Comparison of ENCODE assay signal across 8 mouse cellular contexts in the genomic region with DNA sequence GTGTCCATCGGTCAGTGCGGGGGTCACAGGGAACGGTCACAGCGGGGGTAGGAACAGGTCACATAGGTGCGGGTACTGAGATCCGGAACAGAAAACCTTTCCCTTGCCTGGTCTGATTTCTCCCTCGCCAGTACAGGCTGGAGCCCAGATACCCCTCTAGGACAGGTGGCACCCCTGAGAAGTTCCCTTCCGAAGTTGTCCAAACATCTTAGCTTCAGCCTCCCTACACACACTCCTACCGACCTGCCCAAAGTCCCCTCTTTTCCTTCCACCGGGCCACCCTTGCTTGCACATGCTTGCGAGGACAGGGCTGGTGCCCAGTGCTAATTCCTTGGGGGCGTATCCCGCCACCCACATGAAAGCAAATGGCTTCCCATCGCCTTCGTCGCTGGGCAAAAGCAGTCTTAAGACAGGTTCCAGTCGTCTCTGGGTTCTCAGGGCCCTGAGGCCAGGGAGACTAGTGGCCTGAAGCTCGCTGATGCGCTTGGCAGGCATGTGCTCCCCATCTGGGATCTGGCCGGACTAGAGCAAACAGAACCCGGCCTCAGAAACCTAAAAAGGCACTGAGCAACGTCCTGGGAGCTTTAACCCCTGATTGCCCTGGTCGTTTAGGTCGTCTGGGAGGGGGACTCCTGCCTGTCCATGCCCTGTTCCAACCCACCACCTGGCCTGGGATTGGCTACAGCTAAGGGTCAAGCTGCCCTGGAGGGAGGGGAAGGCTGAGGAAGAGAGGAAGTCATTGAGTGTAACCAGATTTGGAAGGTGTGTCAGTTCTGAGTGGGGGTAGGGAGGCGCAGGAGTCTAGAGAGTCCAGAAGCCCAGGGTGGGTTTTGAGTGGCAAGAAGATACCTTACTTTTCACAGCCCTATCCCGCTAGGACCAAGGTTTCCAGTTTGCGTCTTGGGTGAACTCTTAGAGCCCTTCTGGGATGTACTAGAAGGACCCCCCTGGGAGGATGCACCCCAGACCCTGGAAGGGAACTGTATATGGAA. TPM values are rescaled to one million over a fixed set of nuclear protein-coding genes. Genes with fewer than 3 reads are reported as not detected.
DNase-seq lines count a peak whose midpoint lies in the region; ATAC-seq and TF ChIP-seq lines count a peak whose summit lies in the region.

No protein-coding gene starts in this region.

- ATAC-seq in embryonic facial prominence, embryonic 11.5 days (replicated peaks; ENCODE audit: insufficient number of reproducible peaks, low FRiP score, low TSS enrichment, low read depth) = no peak
- ATAC-seq in heart, embryonic 12.5 days (ENCODE audit: insufficient number of reproducible peaks, low FRiP score) = peak; percentile 22; the same call in 1 of the 2 replicates
- ATAC-seq in liver, embryonic 11.5 days (replicated peaks; ENCODE audit: low FRiP score) = no peak; the same call in 1 of the 2 replicates

- WGBS in embryonic facial prominence, embryonic 11.5 days = 3% methylated on average over 27 of the region's 27 CpGs
- WGBS in heart, embryonic 12.5 days = 2% methylated on average over 27 of the region's 27 CpGs
- 3% methylated on average over 27 of the region's 27 CpGs for WGBS in liver, embryonic 11.5 days

- peak overlapping the region; percentile 60 for H3K9ac ChIP-seq in embryonic facial prominence, embryonic 11.5 days (replicated peaks; ENCODE audit: low read length)
- peak overlapping the region; percentile 91 for H3K9ac ChIP-seq in heart, embryonic 12.5 days
- peak overlapping the region; percentile 21; the same call in 1 of the 2 replicates for H3K9ac ChIP-seq in liver, embryonic 11.5 days (ENCODE audit: low read depth, low read length)

- peaks cover 17% of the 10 kb centered on the region for H3K27me3 ChIP-seq in embryonic facial prominence, embryonic 11.5 days (ENCODE audit: control insufficient read depth, insufficient read depth, low read length)
- H3K27me3 ChIP-seq in heart, embryonic 12.5 days (replicated peaks) = no peaks in the 10 kb centered on the region
- peaks cover 55% of the 10 kb centered on the region for H3K27me3 ChIP-seq in liver, embryonic 11.5 days (replicated peaks; ENCODE audit: control insufficient read depth, insufficient read depth, low read length)

- peak overlapping the region; percentile 39; the same call in 1 of the 2 replicates for H3K4me3 ChIP-seq in layer of hippocampus, adult 2 months
- H3K4me3 ChIP-seq in embryonic facial prominence, embryonic 11.5 days (ENCODE audit: low read depth, low read length) = peak overlapping the region; percentile 52
- peak overlapping the region; percentile 66 for H3K4me3 ChIP-seq in heart, embryonic 12.5 days
- peak overlapping the region; percentile 51 for H3K4me3 ChIP-seq in liver, embryonic 11.5 days (ENCODE audit: low read depth, low read length)

- H3K27ac ChIP-seq in layer of hippocampus, adult 2 months = no peak overlapping the region
- H3K27ac ChIP-seq in embryonic facial prominence, embryonic 11.5 days (replicated peaks; ENCODE audit: low read depth, low read length) = no peak overlapping the region
- peak overlapping the region; percentile 97 for H3K27ac ChIP-seq in heart, embryonic 12.5 days (ENCODE audit: poor library complexity, severe bottlenecking)
- peak overlapping the region; percentile 23; the same call in 1 of the 2 replicates for H3K27ac ChIP-seq in liver, embryonic 11.5 days (ENCODE audit: low read depth, low read length)

- H3K4me1 ChIP-seq in embryonic facial prominence, embryonic 11.5 days (ENCODE audit: control insufficient read depth, insufficient read depth, low read length) = peaks cover 18% of the 10 kb centered on the region
- peaks cover 58% of the 10 kb centered on the region for H3K4me1 ChIP-seq in heart, embryonic 12.5 days (replicated peaks)
- peaks cover 13% of the 10 kb centered on the region for H3K4me1 ChIP-seq in liver, embryonic 11.5 days (replicated peaks; ENCODE audit: control insufficient read depth, insufficient read depth, low read length)

- no peaks in the 10 kb centered on the region for H3K36me3 ChIP-seq in embryonic facial prominence, embryonic 11.5 days (replicated peaks; ENCODE audit: control insufficient read depth, insufficient read depth, low read depth, low read length)
- H3K36me3 ChIP-seq in heart, embryonic 12.5 days = peaks cover 14% of the 10 kb centered on the region
- H3K36me3 ChIP-seq in liver, embryonic 11.5 days (ENCODE audit: control insufficient read depth, insufficient read depth, low read length) = peaks cover 2% of the 10 kb centered on the region; the same call in 1 of the 2 replicates

- H3K4me2 ChIP-seq in embryonic facial prominence, embryonic 11.5 days (ENCODE audit: low read depth, low read length) = peak overlapping the region; percentile 89
- peak overlapping the region; percentile 86 for H3K4me2 ChIP-seq in heart, embryonic 12.5 days
- peak overlapping the region; percentile 70 for H3K4me2 ChIP-seq in liver, embryonic 11.5 days

- no peak for TF ChIP-seq CTCF in layer of hippocampus, adult 2 months (conservative IDR thresholded peaks at IDR 0.05)

- DNase-seq in layer of hippocampus, adult 2 months (ENCODE audit: low spot score in 2 of 2) = no peak
- no peak for DNase-seq in layer of hippocampus, adult 18-20 months (ENCODE audit: low spot score in 2 of 2)
- peak; percentile 44 for DNase-seq in embryonic facial prominence, embryonic 11.5 days (ENCODE audit: low spot score)
- peak; percentile 50 for DNase-seq in liver, embryonic 11.5 days (ENCODE audit: low spot score)
- peak; percentile 33 for DNase-seq in ovary, postnatal 36 days (ENCODE audit: low spot score)
- DNase-seq in adrenal gland, postnatal 4 days (ENCODE audit: low spot score in 2 of 2) = no peak
- no peak for DNase-seq in spleen, postnatal 14 days (ENCODE audit: low spot score in 2 of 2)

- H3K9me3 ChIP-seq in embryonic facial prominence, embryonic 11.5 days (replicated peaks; ENCODE audit: control insufficient read depth, low read length) = no peaks in the 10 kb centered on the region
- H3K9me3 ChIP-seq in heart, embryonic 12.5 days (replicated peaks) = no peaks in the 10 kb centered on the region
- no peaks in the 10 kb centered on the region for H3K9me3 ChIP-seq in liver, embryonic 11.5 days (ENCODE audit: control insufficient read depth, low read length)

RNA-seq across cellular contexts. Expression of gene Flnc, which starts 1.0 kb away (rescaled TPM):
- 1 to 10 TPM; 1.2 to 1.4 TPM for total RNA-seq in layer of hippocampus, adult 2 months (2021)
- 1 to 10 TPM; 1.5 to 1.6 TPM for total RNA-seq in layer of hippocampus, adult 18-20 months (2021)
- polyA plus RNA-seq in embryonic facial prominence, embryonic 11.5 days (2014; fragmentation: Nextera tagmentation; extraction: Ambion mirVana) = 2.2 and 3.2 TPM in 2 replicates
- polyA plus RNA-seq in heart, embryonic 12.5 days (2016; fragmentation: Nextera tagmentation; extraction: Ambion mirVana) = 90.7 and 98.1 TPM in 2 replicates
- polyA plus RNA-seq in liver, embryonic 11.5 days (2014; fragmentation: Nextera tagmentation; extraction: Ambion mirVana) = 4.7 and 6.2 TPM in 2 replicates
- 10 to 100 TPM; 16.5 to 28.3 TPM for total RNA-seq in adrenal gland, postnatal 4 days (2021)

RNA-seq across cellular contexts. Expression of gene Atp6v1f, which starts 33.4 kb away (rescaled TPM):
- total RNA-seq in layer of hippocampus, adult 2 months (2021) = 100 to 1,000 TPM; 245 to 247 TPM
- 100 to 1,000 TPM; 250 to 276 TPM for total RNA-seq in layer of hippocampus, adult 18-20 months (2021)
- 196 and 207 TPM in 2 replicates for polyA plus RNA-seq in embryonic facial prominence, embryonic 11.5 days (2014; fragmentation: Nextera tagmentation; extraction: Ambion mirVana)
- polyA plus RNA-seq in heart, embryonic 12.5 days (2016; fragmentation: Nextera tagmentation; extraction: Ambion mirVana) = 175 and 189 TPM in 2 replicates
- 223 and 247 TPM in 2 replicates for polyA plus RNA-seq in liver, embryonic 11.5 days (2014; fragmentation: Nextera tagmentation; extraction: Ambion mirVana)
- total RNA-seq in adrenal gland, postnatal 4 days (2021) = 100 to 1,000 TPM; 174 to 181 TPM

RNA-seq across cellular contexts. Expression of gene Atp6v1fnb, which starts 37.1 kb away (rescaled TPM):
- total RNA-seq in layer of hippocampus, adult 2 months (2021) = under 1 TPM in 1 of 2 experiments, not detected in 1; 0.59 TPM
- 1 to 10 TPM in 1 of 2 experiments, under 1 TPM in 1; 0.67 to 1.2 TPM for total RNA-seq in layer of hippocampus, adult 18-20 months (2021)
- not detected in 2 replicates for polyA plus RNA-seq in embryonic facial prominence, embryonic 11.5 days (2014; fragmentation: Nextera tagmentation; extraction: Ambion mirVana)
- not detected in 2 replicates for polyA plus RNA-seq in heart, embryonic 12.5 days (2016; fragmentation: Nextera tagmentation; extraction: Ambion mirVana)
- 0.34 and 0.55 TPM in 2 replicates for polyA plus RNA-seq in liver, embryonic 11.5 days (2014; fragmentation: Nextera tagmentation; extraction: Ambion mirVana)
- total RNA-seq in adrenal gland, postnatal 4 days (2021) = 1 to 10 TPM in 1 of 2 experiments, under 1 TPM in 1; 0.92 to 1.1 TPM

RNA-seq across cellular contexts. Expression of gene Ccdc136, which starts 38.0 kb away (rescaled TPM):
- total RNA-seq in layer of hippocampus, adult 2 months (2021) = 10 to 100 TPM; 66.9 to 74.2 TPM
- 10 to 100 TPM; 62.1 to 75.9 TPM for total RNA-seq in layer of hippocampus, adult 18-20 months (2021)
- 17.3 and 22.8 TPM in 2 replicates for polyA plus RNA-seq in embryonic facial prominence, embryonic 11.5 days (2014; fragmentation: Nextera tagmentation; extraction: Ambion mirVana)
- 25.1 and 27.0 TPM in 2 replicates for polyA plus RNA-seq in heart, embryonic 12.5 days (2016; fragmentation: Nextera tagmentation; extraction: Ambion mirVana)
- 4.1 and 5.6 TPM in 2 replicates for polyA plus RNA-seq in liver, embryonic 11.5 days (2014; fragmentation: Nextera tagmentation; extraction: Ambion mirVana)
- 10 to 100 TPM; 10.0 to 12.6 TPM for total RNA-seq in adrenal gland, postnatal 4 days (2021)

RNA-seq across cellular contexts. Expression of gene Opn1sw, which starts 45.8 kb away (rescaled TPM):
- not detected for total RNA-seq in layer of hippocampus, adult 2 months (2021)
- not detected for total RNA-seq in layer of hippocampus, adult 18-20 months (2021)
- polyA plus RNA-seq in embryonic facial prominence, embryonic 11.5 days (2014; fragmentation: Nextera tagmentation; extraction: Ambion mirVana) = 0.27 and 0.28 TPM in 2 replicates
- polyA plus RNA-seq in heart, embryonic 12.5 days (2016; fragmentation: Nextera tagmentation; extraction: Ambion mirVana) = 0.65 and 0.69 TPM in 2 replicates
- 0.36 and 0.53 TPM in 2 replicates for polyA plus RNA-seq in liver, embryonic 11.5 days (2014; fragmentation: Nextera tagmentation; extraction: Ambion mirVana)
- total RNA-seq in adrenal gland, postnatal 4 days (2021) = not detected

Comparison
In these comparisons a context has a peak if more than half of its experiments do, and no peak if none do; other contexts are left out.
1. DNase-seq: peak in embryonic facial prominence, embryonic 11.5 days (single experiment), liver, embryonic 11.5 days (single experiment) and ovary, postnatal 36 days (single experiment); none in layer of hippocampus, adult 2 months (0 of 2), layer of hippocampus, adult 18-20 months (0 of 2), adrenal gland, postnatal 4 days (0 of 2) and spleen, postnatal 14 days (0 of 2).
2. H3K27ac ChIP-seq: peak in heart, embryonic 12.5 days (single experiment) and liver, embryonic 11.5 days (single experiment); none in layer of hippocampus, adult 2 months (single experiment) and embryonic facial prominence, embryonic 11.5 days (single experiment).
3. H3K9ac ChIP-seq: peak in every context shown above with its lines; median percentile 91 in heart, embryonic 12.5 days; 60 in embryonic facial prominence, embryonic 11.5 days; 21 in liver, embryonic 11.5 days.
4. RNA of gene Flnc, which starts 1.0 kb away (total RNA-seq): 16.5 to 28.3 TPM in adrenal gland, postnatal 4 days; 1.5 to 1.6 TPM in layer of hippocampus, adult 18-20 months and 1.2 to 1.4 TPM in layer of hippocampus, adult 2 months; every median in the first group is over 4 times any median in the second.
5. Peak in every context shown above with its lines, with median percentiles within 50 percentile points of each other: H3K4me3 ChIP-seq and H3K4me2 ChIP-seq.